Mouse (Mus musculus): ENCODE data around the gene Fbxl3. TPM values are rescaled to one million over a fixed set of nuclear protein-coding genes. Genes with fewer than 3 reads are reported as not detected.

Fbxl3 gene
- polyA plus RNA-seq, 1 experiment from 2014 or later = 33.5 TPM

- Histone ChIP-seq H3K4me3 (ENCODE audit: low read depth, low read length) (no peak overlapping the region), H3K27ac (ENCODE audit: low read depth) (no peak overlapping the region), H3K9ac (no peak overlapping the region), H3K4me2 (no peak overlapping the region), H3K36me3 (ENCODE audit: insufficient read depth) (no peaks in the 10 kb centered on the region), H3K9me3 (ENCODE audit: low read depth, low read length) (no peaks in the 10 kb centered on the region), H3K27me3 (ENCODE audit: insufficient read depth, low read length) (no peaks in the 10 kb centered on the region), H3K4me1 (ENCODE audit: insufficient read depth) (no peaks in the 10 kb centered on the region)
- TF ChIP-seq CTCF (IDR thresholded peaks at IDR 0.05; ENCODE audit: low read depth) = no peak
- 82% methylated on average over 10 of the region's 10 CpGs for WGBS
- ATAC-seq (ENCODE audit: insufficient read depth) = peak; percentile 55; the same call in 1 of the 2 replicates
- no peak for DNase-seq
Measured at GRCm38 (mm10) chr14:103059495-103059894, 39.9 kb downstream of the Fbxl3 start.

GRCm38 (mm10) chr14:103058998-103059397, 40.4 kb downstream of the Fbxl3 start:
- DNase-seq (peak; percentile 73), ATAC-seq (ENCODE audit: insufficient read depth) (peak; percentile 96)
- no peaks in the 10 kb centered on the region for H3K27me3 ChIP-seq (ENCODE audit: insufficient read depth, low read length)
- H3K4me2 ChIP-seq = no peak overlapping the region
- H3K4me3 ChIP-seq (ENCODE audit: low read depth, low read length) = no peak overlapping the region
- H3K9ac ChIP-seq = no peak overlapping the region
- no peaks in the 10 kb centered on the region for H3K9me3 ChIP-seq (ENCODE audit: low read depth, low read length)
- H3K4me1 ChIP-seq (ENCODE audit: insufficient read depth) = no peaks in the 10 kb centered on the region
- H3K36me3 ChIP-seq (ENCODE audit: insufficient read depth) = no peaks in the 10 kb centered on the region
- WGBS = 34% methylated on average over 1 of the region's 1 CpGs
- TF ChIP-seq CTCF (IDR thresholded peaks at IDR 0.05; ENCODE audit: low read depth) = no peak
- no peak overlapping the region for H3K27ac ChIP-seq (ENCODE audit: low read depth)

GRCm38 (mm10) chr14:103056601-103057000, 42.8 kb downstream of the Fbxl3 start:
- H3K36me3 ChIP-seq (ENCODE audit: insufficient read depth) = no peaks in the 10 kb centered on the region
- WGBS = 82% methylated on average over 7 of the region's 7 CpGs

GRCm38 (mm10) chr14:103054731-103055130, 44.6 kb downstream of the Fbxl3 start:
- DNase-seq (no peak), ATAC-seq (ENCODE audit: insufficient read depth) (no peak)
- no peaks in the 10 kb centered on the region for H3K9me3 ChIP-seq (ENCODE audit: low read depth, low read length)
- H3K9ac ChIP-seq = no peak overlapping the region
- no peak overlapping the region for H3K4me2 ChIP-seq
- H3K27me3 ChIP-seq (ENCODE audit: insufficient read depth, low read length) = no peaks in the 10 kb centered on the region
- WGBS = 78% methylated on average over 13 of the region's 13 CpGs
- no peak for TF ChIP-seq CTCF (IDR thresholded peaks at IDR 0.05; ENCODE audit: low read depth)
- H3K27ac ChIP-seq (ENCODE audit: low read depth) = no peak overlapping the region
- no peaks in the 10 kb centered on the region for H3K4me1 ChIP-seq (ENCODE audit: insufficient read depth)
- no peak overlapping the region for H3K4me3 ChIP-seq (ENCODE audit: low read depth, low read length)
- H3K36me3 ChIP-seq (ENCODE audit: insufficient read depth) = no peaks in the 10 kb centered on the region

More at GRCm38 (mm10) chr14:103056601-103057000, 42.8 kb downstream of the Fbxl3 start:
- no peak for ATAC-seq (ENCODE audit: insufficient read depth)
- Histone ChIP-seq H3K9ac (no peak overlapping the region), H3K9me3 (ENCODE audit: low read depth, low read length) (no peaks in the 10 kb centered on the region), H3K4me2 (no peak overlapping the region), H3K27me3 (ENCODE audit: insufficient read depth, low read length) (no peaks in the 10 kb centered on the region), H3K4me3 (ENCODE audit: low read depth, low read length) (no peak overlapping the region), H3K27ac (ENCODE audit: low read depth) (no peak overlapping the region), H3K4me1 (ENCODE audit: insufficient read depth) (no peaks in the 10 kb centered on the region)
- DNase-seq = no peak
- no peak for TF ChIP-seq CTCF (IDR thresholded peaks at IDR 0.05; ENCODE audit: low read depth)

GRCm38 (mm10) chr14:103051159-103051769, 48.1 kb downstream of the Fbxl3 start:
- Histone ChIP-seq H3K9me3 (ENCODE audit: low read depth, low read length) (no peaks in the 10 kb centered on the region), H3K27me3 (ENCODE audit: insufficient read depth, low read length) (no peaks in the 10 kb centered on the region), H3K4me1 (ENCODE audit: insufficient read depth) (no peaks in the 10 kb centered on the region), H3K9ac (no peak overlapping the region), H3K36me3 (ENCODE audit: insufficient read depth) (no peaks in the 10 kb centered on the region), H3K4me2 (no peak overlapping the region), H3K27ac (ENCODE audit: low read depth) (no peak overlapping the region), H3K4me3 (ENCODE audit: low read depth, low read length) (no peak overlapping the region)
- 33% methylated on average over 8 of the region's 8 CpGs for WGBS
- peak; percentile 98 for TF ChIP-seq CTCF (IDR thresholded peaks at IDR 0.05; ENCODE audit: low read depth)
- peak; percentile 91 for ATAC-seq (ENCODE audit: insufficient read depth)
- peak; percentile 82 for DNase-seq

GRCm38 (mm10) chr14:103048292-103049086, 50.9 kb downstream of the Fbxl3 start:
- no peak overlapping the region for H3K4me3 ChIP-seq (ENCODE audit: low read depth, low read length)
- no peak overlapping the region for H3K4me2 ChIP-seq
- 68% methylated on average over 11 of the region's 11 CpGs for WGBS
- ATAC-seq (ENCODE audit: insufficient read depth) = no peak
- no peak overlapping the region for H3K9ac ChIP-seq
- H3K9me3 ChIP-seq (ENCODE audit: low read depth, low read length) = no peaks in the 10 kb centered on the region
- no peak overlapping the region for H3K27ac ChIP-seq (ENCODE audit: low read depth)
- H3K4me1 ChIP-seq (ENCODE audit: insufficient read depth) = no peaks in the 10 kb centered on the region
- no peak for DNase-seq
- H3K36me3 ChIP-seq (ENCODE audit: insufficient read depth) = no peaks in the 10 kb centered on the region
- no peak for TF ChIP-seq CTCF (IDR thresholded peaks at IDR 0.05; ENCODE audit: low read depth)
- no peaks in the 10 kb centered on the region for H3K27me3 ChIP-seq (ENCODE audit: insufficient read depth, low read length)

- H3K27ac ChIP-seq (ENCODE audit: low read depth) = no peak within 1 kb of the TSS
- H3K27me3 ChIP-seq (ENCODE audit: insufficient read depth, low read length) = no peaks in the 10 kb centered on the region
- H3K36me3 ChIP-seq (ENCODE audit: insufficient read depth) = no peaks in the 10 kb centered on the region
- no peaks in the 10 kb centered on the region for H3K9me3 ChIP-seq (ENCODE audit: low read depth, low read length)
- H3K4me3 ChIP-seq (ENCODE audit: low read depth, low read length) = no peak within 1 kb of the TSS
- no peak within 1 kb of the TSS for H3K4me2 ChIP-seq
- no peak within 1 kb of the TSS for H3K9ac ChIP-seq
- no peaks in the 10 kb centered on the region for H3K4me1 ChIP-seq (ENCODE audit: insufficient read depth)
- ATAC-seq (ENCODE audit: insufficient read depth) (no peak), DNase-seq (no peak)
- WGBS = 58% methylated on average over 2 of the region's 2 CpGs
- TF ChIP-seq CTCF (IDR thresholded peaks at IDR 0.05; ENCODE audit: low read depth) = no peak
Measured at GRCm38 (mm10) chr14:103046677-103047076, 52.7 kb downstream of the Fbxl3 start, which contains the start of gene Acod1. TSS of gene Acod1 (plus strand) at chr14:103046977.
